Mouse (Mus musculus): Measurements from ENCODE around the gene Rbm6.
A peak's percentile ranks its signal among the peaks of the same experiment; 100 is the strongest.

- no peak for TF ChIP-seq CTCF (IDR thresholded peaks at IDR 0.05; ENCODE audit: extremely low read depth, insufficient read depth, low read length)
- peak; percentile 53 for TF ChIP-seq POLR2A (IDR thresholded peaks at IDR 0.05; ENCODE audit: extremely low read depth, insufficient read depth, low read length)
Measured at GRCm38 (mm10) chr9:107887804-107888266, 14.8 kb upstream of the Rbm6 start, which contains the start of gene Mon1a.

Data from cortical plate, adult 2 months (tissue).